Mouse (Mus musculus) G1E-ER4 (cell line): ENCODE results near the gene 1110057P08Rik. TPM values are rescaled to one million over a fixed set of nuclear protein-coding genes. Genes with fewer than 3 reads are reported as not detected.
"Not testable (repeated sequence)": the region's sequence is repeated elsewhere in the genome, so short reads cannot be mapped to it uniquely, and the experiment has no call there.

Experiments used
- GATA1 ChIP-seq: IDR thresholded peaks from one replicate; pipeline ENCODE4 v1.8.0; 2012; ENCODE audit warnings: low read length, inconsistent platforms
- polyA plus RNA-seq: library from polyadenylated mRNA; stranded (reverse); fragments of >175 nt; gene quantifications from 2 replicates; pipeline ENCODE4 v1.2.3, GENCODE M21; 2012

Gene 1110057P08Rik
- polyA plus RNA-seq, result not detected in 2 replicates

- no peak for TF ChIP-seq GATA1
Measured at GRCm38 (mm10) chr16:89174435-89174834, at the start of gene 1110057P08Rik. TSS of gene 1110057P08Rik (plus strand) at chr16:89174735.

GRCm38 (mm10) chr16:89140551-89140950 lies 34.0 kb upstream of the 1110057P08Rik start, which contains the start of gene Gm6358:
TSS of gene Gm6358 (plus strand) at chr16:89140851.
- no peak for TF ChIP-seq GATA1

GRCm38 (mm10) chr16:89150786-89151185 lies 23.7 kb upstream of the 1110057P08Rik start, which contains the start of gene Gm10061:
TSS of gene Gm10061 (plus strand) at chr16:89151086.
- TF ChIP-seq GATA1, result no peak

GRCm38 (mm10) chr16:89157652-89158051 lies 16.9 kb upstream of the 1110057P08Rik start, which contains the start of gene Gm9789:
TSS of gene Gm9789 (plus strand) at chr16:89157952.
- no peak for TF ChIP-seq GATA1

GRCm38 (mm10) chr16:89169190-89169589 lies 5.3 kb upstream of the 1110057P08Rik start, which contains the start of gene Gm7735:
TSS of gene Gm7735 (plus strand) at chr16:89169490.
- not testable (repeated sequence) for TF ChIP-seq GATA1

GRCm38 (mm10) chr16:89188621-89189020 lies 14.1 kb downstream of the 1110057P08Rik start:
- no peak for TF ChIP-seq GATA1

- TF ChIP-seq GATA1, result no peak
Measured at GRCm38 (mm10) chr16:89205561-89205960, 31.0 kb downstream of the 1110057P08Rik start, which contains the start of gene Krtap20-2. TSS of gene Krtap20-2 (plus strand) at chr16:89205861.

Other genes starting within 250 kb of the 1110057P08Rik start
- not detected in 2 replicates for gene Krtap19-9b, start 242.5 kb upstream of the 1110057P08Rik start, polyA plus RNA-seq
- gene Krtap16-3, start 211.9 kb upstream of the 1110057P08Rik start, polyA plus RNA-seq, result not detected in 2 replicates
- not detected in 2 replicates for gene Krtap22-2, start 164.0 kb upstream of the 1110057P08Rik start, polyA plus RNA-seq
- not detected in 2 replicates for gene Gm10229, start 159.5 kb upstream of the 1110057P08Rik start, polyA plus RNA-seq
- not detected in 2 replicates for gene Krtap6-1, start 143.0 kb upstream of the 1110057P08Rik start, polyA plus RNA-seq
- gene Gm10228, start 133.3 kb upstream of the 1110057P08Rik start, polyA plus RNA-seq, result not detected in 2 replicates
- gene Krtap6-5, start 126.9 kb upstream of the 1110057P08Rik start, polyA plus RNA-seq, result not detected in 2 replicates
- not detected in 2 replicates for gene 1110025L11Rik, start 110.7 kb upstream of the 1110057P08Rik start, polyA plus RNA-seq
- gene Krtap6-3, start 90.7 kb upstream of the 1110057P08Rik start, polyA plus RNA-seq, result not detected in 2 replicates
- not detected in 2 replicates for gene Gm6358, start 33.9 kb upstream of the 1110057P08Rik start, polyA plus RNA-seq
- not detected in 2 replicates for gene Gm10061, start 23.6 kb upstream of the 1110057P08Rik start, polyA plus RNA-seq
- not detected in 2 replicates for gene Gm9789, start 16.8 kb upstream of the 1110057P08Rik start, polyA plus RNA-seq
- not detected in 2 replicates for gene Gm7735, start 5.2 kb upstream of the 1110057P08Rik start, polyA plus RNA-seq
- not detected in 2 replicates for gene Krtap20-2, start 31.1 kb downstream of the 1110057P08Rik start, polyA plus RNA-seq
- gene Krtap21-1, start 229.1 kb downstream of the 1110057P08Rik start, polyA plus RNA-seq, result not detected in 2 replicates
- gene Krtap6-2, start 245.4 kb downstream of the 1110057P08Rik start, polyA plus RNA-seq, result not detected in 2 replicates